Mouse (Mus musculus) right cerebral cortex, adult 18-20 months (tissue): ENCODE results near the gene Gga2.

Experiments
- DNase-seq: peaks from one replicate; pipeline ENCODE4 v3.0.0; 2022; ENCODE audit warnings: mixed read lengths

Gga2 gene

DNA sequence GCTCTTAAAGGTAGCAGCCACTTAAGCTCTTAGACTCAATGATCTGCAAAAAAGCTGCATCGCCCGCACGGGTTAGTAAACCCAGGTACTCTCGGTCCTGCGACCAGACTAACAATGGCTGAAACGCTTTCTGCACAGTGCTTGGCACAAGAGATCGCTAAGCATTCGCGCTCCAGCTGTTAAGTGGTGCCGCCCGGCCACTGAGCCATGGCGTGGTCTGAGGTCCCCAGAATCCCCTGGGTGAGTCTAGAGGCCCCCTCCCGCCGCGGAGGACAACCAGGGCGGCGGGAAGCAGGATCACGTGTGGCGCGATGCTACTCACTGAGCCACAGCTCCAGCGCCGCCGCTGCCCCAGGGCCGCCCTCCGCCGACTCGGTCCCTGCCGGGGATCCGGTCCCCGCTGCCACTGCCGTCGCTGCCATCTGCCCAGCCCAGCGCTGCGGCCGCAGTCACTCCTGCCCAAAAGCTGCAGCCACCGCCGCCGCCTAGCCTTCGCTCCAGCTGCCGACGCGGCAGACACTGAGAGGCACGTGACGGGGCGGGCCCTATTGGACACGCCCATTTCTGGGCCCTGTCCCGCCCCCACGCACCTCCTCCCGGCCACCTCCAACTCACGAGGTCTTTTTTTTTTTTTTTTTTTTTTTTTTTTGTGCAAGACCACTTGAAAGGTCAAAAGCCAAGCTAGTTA lies at the start of gene Gga2:
TSS of gene Gga2 (minus strand) at position 556 of the 688 bp plus-strand sequence.
- peak; percentile 88 for DNase-seq

DNA sequence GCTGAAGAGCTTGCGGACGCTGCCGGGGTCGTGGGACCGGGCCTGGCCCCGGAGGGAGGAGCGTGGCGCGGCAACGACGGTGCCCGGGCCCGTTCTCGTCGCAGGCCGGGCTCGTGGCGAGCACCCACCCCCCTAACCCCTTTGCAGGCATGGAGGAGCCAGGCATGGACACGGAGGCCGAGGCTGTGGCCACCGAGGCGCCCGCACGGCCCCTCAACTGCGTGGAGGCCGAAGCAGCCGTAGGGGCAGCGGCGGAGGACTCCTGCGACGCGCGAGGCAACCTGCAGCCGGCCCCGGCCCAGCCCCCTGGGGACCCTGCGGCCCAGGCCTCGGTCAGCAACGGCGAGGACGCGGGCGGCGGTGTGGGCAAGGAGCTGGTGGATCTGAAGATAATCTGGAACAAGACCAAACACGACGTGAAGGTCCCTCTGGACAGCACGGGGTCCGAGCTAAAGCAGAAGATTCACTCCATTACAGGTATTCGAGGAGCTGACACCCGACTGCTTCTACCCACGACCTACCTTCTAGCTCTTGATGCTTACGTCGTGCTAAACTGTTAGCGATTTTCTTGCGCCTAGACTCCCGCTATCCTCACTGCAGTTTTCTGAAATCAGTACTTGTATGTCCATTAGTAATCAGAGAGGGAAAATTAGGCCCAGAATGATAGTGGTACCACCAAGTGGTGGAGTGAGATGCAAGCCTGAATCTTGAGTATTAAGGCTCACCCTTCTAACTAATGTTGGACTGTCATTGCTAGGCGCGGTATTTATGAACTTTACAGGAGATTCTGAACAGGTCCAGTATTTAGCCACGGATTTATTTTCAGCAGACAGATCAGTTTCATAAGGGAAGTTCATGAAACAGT lies 46.7 kb upstream of the Gga2 start:
- DNase-seq: no peak

GRCm38 (mm10) chr7:122066945-122067516 lies 46.0 kb upstream of the Gga2 start, which contains the start of the genes Ubfd1 and Ears2:
TSS of gene Ubfd1 (plus strand) at chr7:122067175.
TSS of gene Ears2 (minus strand) at chr7:122067263.
- peak; percentile 97 for DNase-seq

DNA sequence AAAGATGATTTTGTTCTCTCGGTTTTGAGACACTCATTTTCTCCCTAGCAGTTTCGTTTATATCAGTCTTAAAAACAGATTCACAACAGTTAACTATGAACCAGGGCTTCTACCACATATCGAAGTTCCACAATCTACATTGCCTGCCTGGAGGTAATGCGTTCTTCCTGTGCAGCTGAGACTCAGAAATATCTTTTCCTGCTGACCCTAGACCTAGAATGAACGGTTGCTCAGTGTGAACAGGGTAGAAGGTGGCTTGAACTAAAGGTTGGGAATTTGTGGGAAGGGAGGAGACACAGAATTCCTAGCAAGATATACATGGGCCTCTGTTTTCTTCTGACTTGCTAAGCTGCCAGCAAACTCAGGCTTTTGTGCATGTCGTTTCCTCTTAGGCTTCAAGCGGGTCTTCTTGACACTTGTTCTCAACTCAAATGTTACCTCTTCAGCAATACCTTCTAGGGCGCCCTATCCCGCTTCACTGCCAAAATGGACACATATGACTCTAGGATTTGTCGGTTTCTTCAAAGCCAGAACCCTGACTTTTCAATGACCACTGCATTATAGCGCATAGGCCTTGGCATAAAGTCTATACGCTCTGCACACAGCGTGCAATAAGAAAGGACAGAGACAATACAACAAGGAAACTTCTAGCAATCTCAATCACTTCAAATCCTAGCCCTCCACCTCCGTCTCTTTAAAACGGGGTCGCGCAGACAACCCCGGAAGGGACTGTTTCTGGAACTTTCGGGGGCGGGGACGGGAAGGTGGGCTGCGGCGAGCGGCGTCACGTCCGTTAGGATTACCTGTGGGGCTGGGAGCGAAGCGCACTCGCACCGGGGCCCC lies 45.3 kb upstream of the Gga2 start:
- no peak for DNase-seq

- no peak for DNase-seq
Measured at GRCm38 (mm10) chr7:122065656-122066055, 44.6 kb upstream of the Gga2 start.

GRCm38 (mm10) chr7:122056633-122057032 lies 35.6 kb upstream of the Gga2 start:
- DNase-seq: no peak

DNA sequence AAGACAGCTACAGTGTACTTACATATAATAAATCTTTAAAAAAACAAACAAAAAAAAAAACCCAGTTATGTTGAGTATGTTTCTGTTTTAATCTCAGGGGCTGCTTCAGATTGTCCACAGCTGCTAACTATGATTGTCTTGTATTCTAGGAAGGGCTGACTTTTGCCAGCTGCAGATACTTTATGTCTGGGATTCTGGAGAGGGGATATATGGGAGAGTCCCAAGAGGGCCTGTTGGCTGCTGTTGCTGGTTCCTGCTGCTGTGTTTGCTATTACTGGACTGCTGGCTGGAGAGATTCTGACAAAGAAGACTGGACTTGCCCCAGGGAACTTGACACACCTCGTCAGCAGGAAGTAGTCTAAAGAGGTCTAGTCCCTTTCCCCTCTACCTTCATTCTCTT lies 29.8 kb upstream of the Gga2 start:
- DNase-seq: no peak

DNA sequence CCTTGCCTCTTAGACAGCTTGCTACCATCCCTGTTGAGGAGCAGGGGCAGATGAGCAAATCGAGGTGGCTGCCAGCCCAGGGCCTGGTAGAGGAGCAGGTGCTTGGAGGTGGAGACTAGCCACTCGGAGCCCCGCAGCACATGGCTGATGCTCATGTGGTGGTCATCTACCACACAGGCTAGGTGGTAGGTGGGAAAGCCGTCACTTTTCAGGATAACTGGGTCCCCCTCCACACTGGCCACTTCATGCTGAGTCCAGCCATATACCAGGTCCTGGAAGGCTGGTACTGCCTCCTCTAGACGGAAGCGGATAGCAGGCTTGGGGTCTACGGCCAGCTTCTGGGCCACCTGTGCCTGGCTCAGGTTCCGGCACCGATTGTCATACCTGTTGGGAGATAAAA lies 27.2 kb upstream of the Gga2 start:
- no peak for DNase-seq

DNA sequence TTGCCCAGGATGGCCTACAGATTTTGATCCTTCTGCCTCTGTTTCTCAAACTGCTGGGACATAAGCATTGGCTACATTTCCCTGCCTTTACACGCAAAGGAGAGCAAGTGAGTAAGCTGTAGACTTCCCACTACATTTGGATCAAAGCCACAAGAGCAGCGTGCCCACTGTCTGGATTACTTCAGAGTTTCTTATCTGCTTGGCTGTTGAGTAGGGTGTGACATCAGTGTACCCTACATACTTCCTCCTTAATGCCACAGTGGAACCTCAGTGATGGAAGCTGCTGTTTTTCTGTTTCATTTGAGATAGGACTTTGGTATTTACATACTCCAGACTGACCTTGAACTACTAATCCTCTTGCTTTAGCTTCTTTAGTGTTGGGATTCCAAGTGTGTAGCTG lies 25.8 kb upstream of the Gga2 start:
- no peak for DNase-seq

DNA sequence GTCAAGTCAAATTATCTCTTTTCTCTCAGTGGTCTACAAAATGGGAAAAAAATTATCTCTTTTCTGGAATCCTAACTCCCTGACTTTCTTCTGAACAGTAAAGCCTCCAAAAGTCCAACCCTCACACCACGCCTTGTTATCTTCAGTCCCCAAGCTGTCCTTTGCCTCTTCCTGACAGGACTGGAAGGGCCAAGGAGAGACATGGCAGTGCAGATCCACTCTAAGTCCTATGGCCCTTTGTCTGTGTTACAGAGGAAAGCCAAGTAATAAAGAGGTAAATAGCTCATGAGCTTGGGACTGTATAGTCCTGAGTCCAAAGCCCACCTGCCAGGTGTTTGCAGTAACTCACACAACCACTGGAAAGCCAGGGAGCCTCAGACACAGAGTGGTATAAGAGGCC lies 24.7 kb upstream of the Gga2 start:
- no peak for DNase-seq

- peak; percentile 37 for DNase-seq
Measured at GRCm38 (mm10) chr7:122045181-122045634, 24.2 kb upstream of the Gga2 start.

DNA sequence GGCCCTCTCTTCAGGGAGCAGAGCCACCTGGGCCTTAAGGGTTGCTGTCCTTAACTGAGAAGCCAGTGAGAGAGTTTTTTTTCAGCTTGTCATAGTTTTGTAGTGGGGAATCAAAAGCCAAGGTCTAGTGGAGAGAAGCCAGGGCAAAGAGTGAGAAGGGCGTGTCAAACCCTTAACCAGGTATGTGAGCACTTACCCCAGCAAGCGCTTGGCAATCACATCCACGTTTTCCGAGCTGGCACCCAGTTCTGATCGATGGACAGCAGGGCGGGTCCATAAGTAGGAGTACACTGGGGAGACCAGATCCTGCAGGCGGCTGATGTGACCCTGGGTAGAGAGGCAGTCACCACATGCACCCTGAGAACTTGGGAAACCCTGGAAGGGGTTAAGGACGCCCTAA lies 23.1 kb upstream of the Gga2 start:
- no peak for DNase-seq

- no peak for DNase-seq
Measured at GRCm38 (mm10) chr7:122034348-122034747, 13.3 kb upstream of the Gga2 start.

- DNase-seq: no peak
Measured at GRCm38 (mm10) chr7:122033371-122033770, 12.3 kb upstream of the Gga2 start.

- no peak for DNase-seq
Measured at GRCm38 (mm10) chr7:122022131-122022530, 1.1 kb upstream of the Gga2 start.

GRCm38 (mm10) chr7:122020273-122020666 lies 752 bp downstream of the Gga2 start:
- no peak for DNase-seq

- peak; percentile 70 for DNase-seq
Measured at GRCm38 (mm10) chr7:122018978-122019377, 2.0 kb downstream of the Gga2 start.

DNA sequence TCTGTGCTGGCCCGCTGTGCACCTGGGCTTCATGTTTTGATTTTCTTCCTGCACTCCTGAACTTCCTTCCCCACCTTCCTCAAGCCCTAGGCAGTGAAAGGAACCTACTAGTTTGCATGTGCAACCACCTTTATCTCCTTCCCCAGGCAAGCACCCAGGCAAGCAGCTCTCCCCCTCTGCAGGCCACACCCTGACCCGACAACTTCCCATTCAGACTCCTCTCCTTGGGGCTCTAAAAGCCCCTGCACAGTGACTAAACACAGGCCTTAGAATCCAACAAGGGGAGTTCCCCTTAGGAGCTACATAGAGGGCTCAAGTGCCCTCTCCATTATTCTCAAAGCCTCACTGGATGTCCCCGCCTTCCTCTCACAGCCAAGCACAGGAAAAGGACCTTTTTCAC lies 2.8 kb downstream of the Gga2 start:
- DNase-seq: no peak

- DNase-seq: no peak
Measured at GRCm38 (mm10) chr7:122015734-122016133, 5.3 kb downstream of the Gga2 start.

DNA sequence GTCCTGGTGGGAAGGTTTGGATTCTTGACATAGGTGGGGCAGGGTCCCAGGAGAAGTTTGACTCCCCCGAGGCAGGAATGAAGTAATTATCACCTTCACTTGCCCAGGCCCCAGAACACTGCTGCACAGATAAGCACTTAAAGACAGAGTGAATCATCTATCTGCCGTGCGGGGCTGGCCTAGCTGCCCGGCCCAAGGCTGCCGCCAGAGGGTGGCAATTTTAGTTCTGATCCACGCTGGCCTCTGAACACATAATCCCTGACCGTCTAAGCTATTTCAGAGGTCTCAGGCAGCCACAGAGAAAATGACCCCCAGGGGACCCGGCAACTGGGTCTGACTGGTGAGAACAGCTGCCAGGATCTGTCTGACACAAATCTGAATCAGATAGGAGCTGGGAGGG lies 5.9 kb downstream of the Gga2 start:
- DNase-seq: no peak

DNA sequence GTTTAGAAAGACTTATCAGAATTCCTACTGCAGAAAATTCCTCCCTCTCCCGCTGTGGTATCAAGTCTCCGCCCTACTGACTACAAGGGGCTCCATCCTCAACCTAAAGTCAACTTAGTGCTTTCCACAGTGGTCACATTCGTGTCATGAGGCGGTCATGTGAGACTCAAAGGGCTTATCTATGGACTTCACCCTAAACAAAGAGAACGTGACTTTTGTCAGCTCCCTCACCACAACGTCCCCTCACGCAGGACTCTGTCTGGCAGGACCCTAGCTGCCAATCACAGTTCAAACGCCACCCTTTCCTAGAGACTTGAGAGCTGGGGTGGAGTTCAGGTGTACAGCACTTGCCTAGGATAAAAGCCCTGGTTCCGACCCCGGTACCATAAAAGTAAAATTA lies 8.1 kb downstream of the Gga2 start:
- DNase-seq: no peak

- DNase-seq: no peak
Measured at GRCm38 (mm10) chr7:122012370-122012769, 8.7 kb downstream of the Gga2 start.

DNA sequence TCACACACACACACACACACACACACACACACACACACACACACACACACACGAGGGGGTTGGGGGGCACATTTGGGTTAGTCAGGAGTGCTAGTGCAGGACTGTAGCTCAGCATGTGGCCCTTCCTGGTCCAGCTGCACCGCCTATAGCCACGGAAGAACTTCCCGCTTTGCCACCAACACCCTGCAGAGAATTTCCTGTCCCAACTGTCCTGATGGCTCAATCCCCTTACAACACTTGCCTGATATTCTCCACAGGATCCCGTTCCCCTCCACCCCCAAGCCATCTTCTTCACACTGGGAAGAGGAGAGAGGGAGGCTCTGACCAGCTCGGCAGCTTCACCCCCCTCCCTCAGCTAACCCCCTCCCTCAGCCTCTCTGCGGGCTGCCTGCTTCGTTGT lies 20.6 kb downstream of the Gga2 start:
- DNase-seq: no peak
